Mouse (Mus musculus) midbrain, embryonic 11.5 days (tissue): Measurements from ENCODE around the gene Gprc5d. TPM values are rescaled to one million over a fixed set of nuclear protein-coding genes. Genes with fewer than 3 reads are reported as not detected.

Source experiments
- ATAC-seq: fragments of 200-750 bp; cut with Nextera tagmentation; 2 replicates; pipeline ENCODE4 v1.8.0; 2017; ENCODE audit warnings: moderate TSS enrichment, moderate library complexity; ENCODE audit not compliant: low FRiP score
- DNase-seq: peaks from one replicate; pipeline ENCODE4 v3.0.0; 2015; ENCODE audit warnings: low spot score; ENCODE audit errors: missing footprints
- H3K27ac ChIP-seq: fragments of 300-500 bp; sonication (generic); 2 replicates; pipeline ENCODE4 v1.5.1; 2014; ENCODE audit warnings: low read depth, low read length
- H3K27me3 ChIP-seq: fragments of 300-500 bp; sonication (generic); 2 replicates; pipeline ENCODE4 v1.6.1; 2014; ENCODE audit warnings: mild to moderate bottlenecking, low read length, moderate library complexity, mixed read lengths; ENCODE audit not compliant: control insufficient read depth, insufficient read depth
- H3K36me3 ChIP-seq: fragments of 300-500 bp; sonication (generic); 2 replicates; pipeline ENCODE4 v1.6.1; 2014; ENCODE audit warnings: mild to moderate bottlenecking, low read length, moderate library complexity, mixed read lengths; ENCODE audit not compliant: control insufficient read depth, insufficient read depth
- H3K4me1 ChIP-seq: fragments of 300-500 bp; sonication (generic); 2 replicates; pipeline ENCODE4 v1.6.1; 2014; ENCODE audit warnings: low read length; ENCODE audit not compliant: control insufficient read depth, insufficient read depth
- H3K4me2 ChIP-seq: fragments of 300-500 bp; sonication (generic); 2 replicates; pipeline ENCODE4 v1.6.1; 2014; ENCODE audit warnings: mild to moderate bottlenecking, moderate library complexity
- H3K4me3 ChIP-seq: fragments of 300-500 bp; sonication (generic); 2 replicates; pipeline ENCODE4 v1.5.1; 2014; ENCODE audit warnings: low read depth, low read length
- H3K9ac ChIP-seq: fragments of 300-500 bp; sonication (generic); 2 replicates; pipeline ENCODE4 v1.6.1; 2014; ENCODE audit warnings: low read length
- H3K9me3 ChIP-seq: fragments of 300-500 bp; sonication (generic); 2 replicates; pipeline ENCODE4 v1.6.1; 2016; ENCODE audit warnings: low read length; ENCODE audit not compliant: control insufficient read depth
- whole genome bisulfite sequencing: fragments of 180-500 bp; shearing (Covaris S2); extraction: QIAGEN DNeasy Blood & Tissue Kit; methylation state at CpG from one replicate; pipeline ENCODE4 v1.1.7; 2014; 5-methylcytosine and 5-hydroxymethylcytosine counted together
- polyA plus RNA-seq: library from polyadenylated mRNA; unstranded; fragments of >200 nt; fragmentation: Nextera tagmentation; extraction: Ambion mirVana; gene quantifications from 2 replicates; pipeline ENCODE4 v1.2.1, GENCODE M21; 2014

Gene Gprc5d
- polyA plus RNA-seq, 1 experiment from 2014 or later, result not detected

DNA sequence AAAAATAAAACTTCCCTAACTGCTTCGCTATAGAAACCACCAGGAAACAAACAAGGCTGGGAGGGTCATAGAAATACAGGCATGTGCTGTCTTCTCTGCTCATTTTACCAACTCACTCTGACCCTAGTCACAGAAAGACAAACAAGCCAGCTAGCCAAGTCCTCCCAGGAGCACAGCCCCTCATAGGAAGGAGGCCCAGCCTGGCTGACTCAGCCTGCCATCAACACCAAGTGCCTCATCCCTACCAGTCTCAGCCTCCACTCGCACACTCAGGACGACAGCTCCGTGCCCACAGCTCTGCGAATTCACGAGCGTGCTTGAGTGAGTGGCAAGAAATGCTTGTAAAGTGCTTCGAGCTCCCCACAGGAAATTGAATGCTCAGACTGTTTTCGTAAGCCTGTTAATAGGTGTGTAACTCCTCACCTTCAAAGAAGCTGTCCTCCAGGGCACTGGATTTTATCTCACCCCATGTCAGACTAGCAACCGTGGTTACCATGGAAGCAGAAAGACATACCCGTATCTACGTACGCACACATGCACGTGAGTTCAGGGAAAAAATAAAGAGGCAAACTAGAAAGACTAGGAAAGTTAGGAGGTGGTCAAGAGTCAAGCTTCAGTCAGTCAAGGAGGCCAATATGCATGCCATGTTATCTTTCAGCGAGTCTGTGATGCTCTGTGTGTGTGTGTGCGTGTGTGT lies 23.5 kb upstream of the Gprc5d start:
- peak; percentile 12 for DNase-seq
- Histone ChIP-seq H3K27ac (no peak overlapping the region), H3K27me3 (no peaks in the 10 kb centered on the region), H3K4me3 (no peak overlapping the region), H3K4me1 (peaks cover 3% of the 10 kb centered on the region; the same call in 1 of the 2 replicates), H3K9me3 (no peaks in the 10 kb centered on the region), H3K9ac (no peak overlapping the region), H3K36me3 (no peaks in the 10 kb centered on the region), H3K4me2 (no peak overlapping the region)
- 86% methylated on average over 16 of the region's 16 CpGs for WGBS
- no peak for ATAC-seq

DNA sequence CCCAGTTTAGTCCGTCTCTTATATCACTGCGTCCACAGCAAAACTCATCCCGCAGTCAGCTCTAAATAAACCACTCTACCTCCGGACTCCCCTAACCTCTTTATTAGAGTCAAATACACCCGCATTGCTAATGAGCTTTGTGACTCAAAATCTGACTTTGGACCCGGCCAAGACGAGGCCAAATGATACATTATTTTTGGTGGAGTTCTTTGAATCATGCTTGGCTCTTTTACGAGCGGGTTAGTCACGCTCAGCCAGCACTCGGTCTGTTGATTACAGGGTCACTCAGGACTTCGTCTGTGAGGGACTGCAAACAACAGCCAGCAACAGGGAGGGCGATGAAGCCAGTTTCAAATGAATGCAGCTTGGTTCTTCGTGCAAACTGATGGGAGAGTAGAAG lies 20.7 kb upstream of the Gprc5d start:
- WGBS, result 68% methylated on average over 14 of the region's 14 CpGs
- no peaks in the 10 kb centered on the region for H3K36me3 ChIP-seq
- no peak overlapping the region for H3K9ac ChIP-seq
- ATAC-seq (no peak), DNase-seq (peak; percentile 77)
- H3K4me2 ChIP-seq, result no peak overlapping the region
- H3K4me1 ChIP-seq, result peaks cover 6% of the 10 kb centered on the region; the same call in 1 of the 2 replicates
- H3K9me3 ChIP-seq, result no peaks in the 10 kb centered on the region
- H3K4me3 ChIP-seq, result no peak overlapping the region
- no peaks in the 10 kb centered on the region for H3K27me3 ChIP-seq
- no peak overlapping the region for H3K27ac ChIP-seq

- Histone ChIP-seq H3K4me1 (peaks cover 6% of the 10 kb centered on the region; the same call in 1 of the 2 replicates), H3K27me3 (no peaks in the 10 kb centered on the region), H3K4me3 (no peak overlapping the region), H3K9me3 (no peaks in the 10 kb centered on the region), H3K9ac (no peak overlapping the region), H3K4me2 (no peak overlapping the region), H3K27ac (no peak overlapping the region), H3K36me3 (no peaks in the 10 kb centered on the region)
- ATAC-seq, result no peak
- peak; percentile 82 for DNase-seq
- WGBS, result 87% methylated on average over 7 of the region's 7 CpGs
These were observed 20.1 kb upstream of the Gprc5d start for GRCm38 (mm10) chr6:135138207-135138606.

- Histone ChIP-seq H3K36me3 (no peaks in the 10 kb centered on the region), H3K27me3 (no peaks in the 10 kb centered on the region), H3K9ac (no peak overlapping the region), H3K4me2 (no peak overlapping the region), H3K9me3 (no peaks in the 10 kb centered on the region), H3K4me3 (no peak overlapping the region), H3K27ac (no peak overlapping the region), H3K4me1 (peaks cover 6% of the 10 kb centered on the region; the same call in 1 of the 2 replicates)
- DNase-seq (no peak), ATAC-seq (no peak)
- 86% methylated on average over 9 of the region's 9 CpGs for WGBS
These were observed 19.7 kb upstream of the Gprc5d start for GRCm38 (mm10) chr6:135137736-135138135.

GRCm38 (mm10) chr6:135136439-135137161 lies 18.5 kb upstream of the Gprc5d start:
- WGBS, result 43% methylated on average over 11 of the region's 11 CpGs
- DNase-seq, result peak; percentile 89
- peaks cover 6% of the 10 kb centered on the region; the same call in 1 of the 2 replicates for H3K4me1 ChIP-seq

DNA sequence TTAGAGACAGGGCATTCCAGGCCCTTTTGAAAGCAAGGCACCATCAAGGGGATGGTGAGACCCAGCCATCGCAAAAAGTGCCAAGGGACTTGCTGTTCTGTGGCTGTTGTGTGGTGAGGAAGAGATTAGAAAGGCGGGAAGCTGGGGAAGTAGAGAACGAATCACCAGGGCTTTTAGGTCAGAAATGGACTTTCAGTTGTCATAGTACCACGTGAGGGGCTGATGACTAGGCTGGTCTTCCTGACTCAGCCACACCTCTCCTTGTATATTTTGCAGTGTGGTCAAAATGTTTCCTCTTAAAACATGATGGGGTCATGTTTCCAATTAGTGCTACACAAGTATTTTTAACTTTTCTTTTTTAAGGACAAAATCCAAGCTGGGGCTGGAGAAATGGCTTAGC lies 17.7 kb upstream of the Gprc5d start:
- peak; percentile 33 for DNase-seq
- Histone ChIP-seq H3K36me3 (no peaks in the 10 kb centered on the region), H3K9me3 (no peaks in the 10 kb centered on the region), H3K27me3 (no peaks in the 10 kb centered on the region), H3K4me3 (no peak overlapping the region), H3K9ac (no peak overlapping the region), H3K27ac (no peak overlapping the region), H3K4me1 (peaks cover 6% of the 10 kb centered on the region; the same call in 1 of the 2 replicates), H3K4me2 (no peak overlapping the region)
- 85% methylated on average over 4 of the region's 4 CpGs for WGBS
- ATAC-seq, result no peak

More at GRCm38 (mm10) chr6:135136439-135137161, 18.5 kb upstream of the Gprc5d start:
- Histone ChIP-seq H3K4me2 (no peak overlapping the region), H3K27me3 (no peaks in the 10 kb centered on the region), H3K27ac (no peak overlapping the region), H3K4me3 (no peak overlapping the region), H3K9me3 (no peaks in the 10 kb centered on the region), H3K9ac (no peak overlapping the region), H3K36me3 (no peaks in the 10 kb centered on the region)
- ATAC-seq, result peak; percentile 48; the same call in 1 of the 2 replicates

DNA sequence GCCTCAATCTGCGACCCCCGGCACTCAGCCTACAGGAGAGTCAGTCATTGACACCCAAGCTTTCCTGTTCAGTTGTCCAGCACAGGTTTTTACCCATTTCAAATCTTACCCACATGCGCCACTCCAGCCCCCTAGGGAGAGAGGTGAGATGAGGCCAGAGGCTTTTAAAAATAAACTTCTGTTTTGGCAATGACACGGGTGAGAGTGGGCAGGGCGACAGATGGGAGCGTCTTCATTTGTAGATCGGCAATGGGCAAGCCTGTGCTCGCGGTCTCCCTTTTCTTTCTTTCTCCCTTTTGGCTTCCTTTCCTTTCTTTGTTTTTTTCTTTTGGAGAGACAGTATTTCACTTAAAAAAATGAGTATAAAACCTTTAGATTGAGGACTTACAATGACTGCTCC lies 15.4 kb upstream of the Gprc5d start:
- 94% methylated on average over 9 of the region's 9 CpGs for WGBS
- Histone ChIP-seq H3K36me3 (no peaks in the 10 kb centered on the region), H3K9me3 (no peaks in the 10 kb centered on the region), H3K9ac (no peak overlapping the region), H3K4me1 (peaks cover 6% of the 10 kb centered on the region; the same call in 1 of the 2 replicates), H3K27ac (no peak overlapping the region), H3K27me3 (no peaks in the 10 kb centered on the region), H3K4me3 (no peak overlapping the region), H3K4me2 (no peak overlapping the region)
- ATAC-seq (no peak), DNase-seq (peak; percentile 28)

DNA sequence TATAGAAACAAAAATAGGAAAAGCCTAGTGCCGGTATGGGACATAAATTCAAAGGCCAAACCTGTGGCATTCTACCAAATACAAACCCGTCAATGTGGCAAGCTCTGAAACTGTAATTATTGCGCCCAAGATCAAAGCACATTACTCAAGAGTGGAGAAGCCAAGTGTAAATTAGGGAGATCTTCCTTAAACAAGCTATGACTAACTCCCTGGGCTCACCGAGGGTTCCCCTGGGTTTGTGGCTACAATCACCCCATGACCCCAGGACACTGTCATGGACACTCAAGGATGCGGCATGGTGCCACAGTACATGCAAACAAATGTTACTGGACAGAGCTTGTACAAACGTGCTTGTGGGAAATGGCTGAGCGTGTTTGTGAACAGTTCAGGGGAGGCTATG lies 15.0 kb upstream of the Gprc5d start:
- 82% methylated on average over 7 of the region's 7 CpGs for WGBS
- H3K4me3 ChIP-seq, result no peak overlapping the region
- peak; percentile 60 for DNase-seq
- H3K9me3 ChIP-seq, result no peaks in the 10 kb centered on the region
- peaks cover 6% of the 10 kb centered on the region; the same call in 1 of the 2 replicates for H3K4me1 ChIP-seq
- H3K27me3 ChIP-seq, result no peaks in the 10 kb centered on the region
- no peak for ATAC-seq
- no peaks in the 10 kb centered on the region for H3K36me3 ChIP-seq
- H3K9ac ChIP-seq, result no peak overlapping the region
- no peak overlapping the region for H3K27ac ChIP-seq
- no peak overlapping the region for H3K4me2 ChIP-seq

GRCm38 (mm10) chr6:135124755-135125380 lies 6.8 kb upstream of the Gprc5d start:
- 58% methylated on average over 5 of the region's 5 CpGs for WGBS
- Histone ChIP-seq H3K4me3 (no peak overlapping the region), H3K4me2 (no peak overlapping the region), H3K27ac (no peak overlapping the region), H3K9me3 (no peaks in the 10 kb centered on the region), H3K9ac (no peak overlapping the region), H3K4me1 (no peaks in the 10 kb centered on the region), H3K27me3 (no peaks in the 10 kb centered on the region), H3K36me3 (no peaks in the 10 kb centered on the region)
- ATAC-seq, result no peak
- peak; percentile 69 for DNase-seq
